7 mouse cellular contexts compared by ENCODE assay signal in genomic region chr19:47330743-47331227, GRCm38 (mm10).
A peak's percentile ranks its signal among the peaks of the same experiment; 100 is the strongest.
DNase-seq lines count a peak whose midpoint lies in the region; ATAC-seq lines count a peak whose summit lies in the region.

No protein-coding gene starts in this region.

- no peak overlapping the region for H3K4me3 ChIP-seq in forebrain, embryonic 10.5 days
- no peak overlapping the region for H3K4me3 ChIP-seq in hindbrain, embryonic 13.5 days
- no peak overlapping the region for H3K4me3 ChIP-seq in liver, embryonic 13.5 days (replicated peaks)
- H3K4me3 ChIP-seq in neural tube, embryonic 13.5 days = no peak overlapping the region

- H3K36me3 ChIP-seq in forebrain, embryonic 10.5 days (replicated peaks) = no peaks in the 10 kb centered on the region
- no peaks in the 10 kb centered on the region for H3K36me3 ChIP-seq in hindbrain, embryonic 13.5 days
- no peaks in the 10 kb centered on the region for H3K36me3 ChIP-seq in liver, embryonic 13.5 days
- H3K36me3 ChIP-seq in neural tube, embryonic 13.5 days = no peaks in the 10 kb centered on the region

- no peaks in the 10 kb centered on the region for H3K27me3 ChIP-seq in forebrain, embryonic 10.5 days (ENCODE audit: poor library complexity, severe bottlenecking)
- no peaks in the 10 kb centered on the region for H3K27me3 ChIP-seq in hindbrain, embryonic 13.5 days
- no peaks in the 10 kb centered on the region for H3K27me3 ChIP-seq in liver, embryonic 13.5 days
- H3K27me3 ChIP-seq in neural tube, embryonic 13.5 days = no peaks in the 10 kb centered on the region

- H3K27ac ChIP-seq in forebrain, embryonic 10.5 days = peak overlapping the region; percentile 83
- H3K27ac ChIP-seq in hindbrain, embryonic 13.5 days = peak overlapping the region; percentile 66
- peak overlapping the region; percentile 53 for H3K27ac ChIP-seq in liver, embryonic 13.5 days
- H3K27ac ChIP-seq in neural tube, embryonic 13.5 days (replicated peaks) = peak overlapping the region; percentile 59

- no peak overlapping the region for H3K9ac ChIP-seq in hindbrain, embryonic 13.5 days
- H3K9ac ChIP-seq in liver, embryonic 13.5 days = no peak overlapping the region
- peak overlapping the region; percentile 43; the same call in 1 of the 2 replicates for H3K9ac ChIP-seq in neural tube, embryonic 13.5 days

- H3K9me3 ChIP-seq in forebrain, embryonic 10.5 days = no peaks in the 10 kb centered on the region
- no peaks in the 10 kb centered on the region for H3K9me3 ChIP-seq in hindbrain, embryonic 13.5 days
- no peaks in the 10 kb centered on the region for H3K9me3 ChIP-seq in liver, embryonic 13.5 days (replicated peaks)
- H3K9me3 ChIP-seq in neural tube, embryonic 13.5 days = no peaks in the 10 kb centered on the region

- peak; percentile 52 for ATAC-seq in hindbrain, embryonic 13.5 days (ENCODE audit: low FRiP score)
- ATAC-seq in liver, embryonic 13.5 days (ENCODE audit: low read depth) = peak; percentile 46
- no peak for ATAC-seq in neural tube, embryonic 13.5 days (ENCODE audit: low read depth)

- H3K4me1 ChIP-seq in forebrain, embryonic 10.5 days = peaks cover 63% of the 10 kb centered on the region
- H3K4me1 ChIP-seq in hindbrain, embryonic 13.5 days (replicated peaks) = peaks cover 63% of the 10 kb centered on the region
- H3K4me1 ChIP-seq in liver, embryonic 13.5 days (replicated peaks) = peaks cover 26% of the 10 kb centered on the region
- peaks cover 63% of the 10 kb centered on the region for H3K4me1 ChIP-seq in neural tube, embryonic 13.5 days (replicated peaks)

- 19% methylated on average over 10 of the region's 10 CpGs for WGBS in forebrain, embryonic 10.5 days
- WGBS in hindbrain, embryonic 13.5 days = 18% methylated on average over 10 of the region's 10 CpGs
- WGBS in liver, embryonic 13.5 days (ENCODE audit: insufficient replicate concordance) = 42% methylated on average over 10 of the region's 10 CpGs
- WGBS in neural tube, embryonic 13.5 days = 25% methylated on average over 10 of the region's 10 CpGs

- DNase-seq in ZHBTc4 (ENCODE audit: low read depth, low spot score) = peak; percentile 96
- peak; percentile 65 for DNase-seq in forebrain, embryonic 10.5 days (ENCODE audit: extremely low spot score, low spot score)
- DNase-seq in liver, embryonic 13.5 days = no peak
- no peak for DNase-seq in cerebellum, adult 9-10 months
- DNase-seq in layer of hippocampus, adult 9-11 months = no peak

- H3K4me2 ChIP-seq in hindbrain, embryonic 13.5 days = no peak overlapping the region
- no peak overlapping the region for H3K4me2 ChIP-seq in liver, embryonic 13.5 days
- H3K4me2 ChIP-seq in neural tube, embryonic 13.5 days = no peak overlapping the region

Comparison
In these comparisons a context has a peak if more than half of its experiments do, and no peak if none do; other contexts are left out.
1. DNase-seq: peak in ZHBTc4 (single experiment) and forebrain, embryonic 10.5 days (single experiment); none in liver, embryonic 13.5 days (single experiment), cerebellum, adult 9-10 months (single experiment) and layer of hippocampus, adult 9-11 months (single experiment).
2. Peak in every context shown above with its lines, with median percentiles within 50 percentile points of each other: H3K27ac ChIP-seq.